Mouse (Mus musculus) heart, adult 2 months (tissue): ENCODE measurements at regions not wholly inside any gene's neighbourhood (a gene's known extent, or its start where the extent isn't known, plus 50 kb on each side); places are given as distances from the start of the nearest gene placed in this dataset.
A peak's percentile ranks its signal among the peaks of the same experiment; 100 is the strongest.

Experiments used
- DNase-seq, 2 experiments: peaks; one replicate each; pipeline ENCODE4 v3.0.0; 2021
- H3K27ac ChIP-seq: fragments of 200-600 bp; 2 replicates; pipeline ENCODE4 v1.8.1; 2022
- H3K27me3 ChIP-seq: fragments of 200-500 bp; 2 replicates; pipeline ENCODE4 v1.6.1; 2012; ENCODE audit warnings: mild to moderate bottlenecking, low read length, inconsistent platforms, mixed read lengths; ENCODE audit not compliant: control insufficient read depth, insufficient read depth
- H3K36me3 ChIP-seq: fragments of 200-500 bp; 2 replicates; pipeline ENCODE4 v1.6.1; 2012; ENCODE audit warnings: low read length, inconsistent platforms; ENCODE audit not compliant: control insufficient read depth, insufficient read depth
- H3K4me1 ChIP-seq: fragments of 200-500 bp; 2 replicates; pipeline ENCODE4 v1.6.1; 2011; ENCODE audit warnings: low read length; ENCODE audit not compliant: control insufficient read depth, insufficient read depth
- H3K4me3 ChIP-seq: fragments of 200-600 bp; 2 replicates; pipeline ENCODE4 v1.8.1; 2022
- H3K79me2 ChIP-seq: fragments of 200-500 bp; replicated peaks from 2 replicates; pipeline ENCODE4 v1.6.1; 2012; ENCODE audit warnings: mild to moderate bottlenecking, inconsistent platforms, low read length, moderate library complexity, mixed read lengths; ENCODE audit not compliant: control insufficient read depth, insufficient read depth
- H3K9ac ChIP-seq: fragments of 200-500 bp; 2 replicates; pipeline ENCODE4 v1.6.1; 2012; ENCODE audit warnings: low read depth, mild to moderate bottlenecking, control low read depth, inconsistent platforms, low read length, mixed read lengths
- CTCF ChIP-seq: fragments of 200-600 bp; IDR thresholded peaks from 2 replicates; pipeline ENCODE4 v1.8.1; 2022; ENCODE audit warnings: antibody characterized with exemption, mild to moderate bottlenecking, moderate library complexity
- EP300 ChIP-seq: fragments of 200-500 bp; IDR thresholded peaks from 2 replicates; pipeline ENCODE4 v1.6.1; 2011; ENCODE audit warnings: low read depth, low read length, control low read depth; ENCODE audit not compliant: insufficient read depth
- POLR2A ChIP-seq: fragments of 200-500 bp; IDR thresholded peaks from 2 replicates; pipeline ENCODE4 v1.6.1; 2011; ENCODE audit warnings: mild to moderate bottlenecking, low read depth, low read length, control low read depth; ENCODE audit not compliant: insufficient read depth
- WGBS: fragments of 180-500 bp; shearing (Covaris S2); methylation state at CpG from one replicate; pipeline ENCODE4 v1.1.7; 2018; 5-methylcytosine and 5-hydroxymethylcytosine counted together
- intact Hi-C: fragments of 180-260 bp; cut with DNase I; formaldehyde crosslinking; loops from one replicate; pipeline ENCODE4 v1.15.1; 2025

DNA sequence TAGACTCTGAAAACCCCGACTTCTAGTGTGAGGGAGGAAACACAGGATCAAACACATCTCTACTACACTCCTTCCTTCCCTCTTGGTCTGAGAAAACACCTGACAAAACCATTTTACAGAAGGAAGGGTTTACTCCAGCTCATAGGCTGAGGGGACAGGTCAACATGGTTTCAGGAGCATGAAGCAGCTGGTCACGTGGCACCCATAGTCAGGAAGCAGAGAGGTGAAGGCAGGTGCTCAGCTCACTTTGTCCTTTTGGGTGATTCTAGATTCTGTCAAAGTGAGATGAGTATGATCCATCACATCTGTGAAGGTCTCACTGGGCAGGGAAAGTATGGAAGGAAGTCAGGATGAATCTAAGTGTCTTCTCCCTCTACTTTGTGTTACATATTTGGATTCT is 585.5 kb upstream of the Nrp1 start:
- Histone ChIP-seq H3K9ac (no peak overlapping the region), H3K27ac (no peak overlapping the region), H3K36me3 (no peaks in the 10 kb centered on the region), H3K4me1 (peaks cover 5% of the 10 kb centered on the region), H3K79me2 (no peaks in the 10 kb centered on the region), H3K27me3 (no peaks in the 10 kb centered on the region), H3K4me3 (no peak overlapping the region)
- intact Hi-C loops = no loop called here
- no peak for DNase-seq
- WGBS = 87% methylated on average over 2 of the region's 2 CpGs
- no peak for TF ChIP-seq CTCF

DNA sequence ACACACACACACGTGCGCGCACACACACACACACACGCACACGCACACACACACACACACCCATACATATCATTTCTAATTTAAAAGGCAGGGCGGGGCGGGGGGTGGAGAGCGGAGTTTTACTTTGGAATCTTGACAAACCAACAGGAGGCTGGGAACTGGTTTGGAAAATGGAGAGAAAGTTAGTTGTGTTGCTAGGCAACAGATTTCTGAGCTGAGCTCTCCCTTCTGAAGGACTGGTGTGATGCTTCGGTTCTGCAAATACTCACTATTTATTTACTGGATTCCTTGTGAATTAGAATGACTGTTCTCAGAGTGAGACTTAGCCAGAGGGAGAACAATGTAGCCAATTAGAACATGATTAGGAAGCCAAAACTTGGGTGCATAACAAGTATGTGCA is 583.8 kb upstream of the Nrp1 start:
- WGBS = 89% methylated on average over 9 of the region's 9 CpGs
- intact Hi-C loops = no loop called here
- no peak for TF ChIP-seq CTCF
- no peak for TF ChIP-seq POLR2A
- no peak for TF ChIP-seq EP300

DNA sequence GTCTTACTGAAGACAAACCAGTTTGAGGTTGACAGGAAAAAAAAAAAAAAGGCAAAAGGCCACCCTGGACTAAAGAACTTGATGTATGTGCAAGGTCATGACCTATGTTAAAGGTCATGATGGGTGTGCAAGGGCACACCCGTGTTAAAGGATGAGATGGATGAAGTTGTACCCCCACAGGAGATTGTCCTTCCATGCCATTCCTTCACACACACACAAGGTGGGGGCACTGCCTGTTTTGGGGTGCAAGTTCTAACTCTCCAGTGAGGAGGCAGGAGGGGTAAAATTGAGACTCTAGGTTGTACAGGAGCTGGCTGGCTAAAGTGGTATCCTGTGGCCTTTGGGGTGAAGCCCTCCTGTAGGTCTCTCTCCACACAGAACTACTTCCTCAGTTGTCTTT is 583.2 kb upstream of the Nrp1 start:
- Histone ChIP-seq H3K9ac (no peak overlapping the region), H3K27ac (no peak overlapping the region), H3K4me3 (no peak overlapping the region), H3K79me2 (no peaks in the 10 kb centered on the region), H3K4me1 (peaks cover 5% of the 10 kb centered on the region), H3K36me3 (no peaks in the 10 kb centered on the region), H3K27me3 (no peaks in the 10 kb centered on the region)
- no peak for TF ChIP-seq EP300
- no peak for TF ChIP-seq CTCF
- TF ChIP-seq POLR2A = no peak
- intact Hi-C loops = no loop called here
- WGBS = 65% methylated on average over 1 of the region's 1 CpGs
- no peak for DNase-seq

More for the DNA sequence above, 583.8 kb upstream of the Nrp1 start:
- Histone ChIP-seq H3K27ac (no peak overlapping the region), H3K27me3 (no peaks in the 10 kb centered on the region), H3K79me2 (no peaks in the 10 kb centered on the region), H3K9ac (no peak overlapping the region), H3K36me3 (no peaks in the 10 kb centered on the region), H3K4me1 (peaks cover 5% of the 10 kb centered on the region), H3K4me3 (no peak overlapping the region)
- no peak for DNase-seq

DNA sequence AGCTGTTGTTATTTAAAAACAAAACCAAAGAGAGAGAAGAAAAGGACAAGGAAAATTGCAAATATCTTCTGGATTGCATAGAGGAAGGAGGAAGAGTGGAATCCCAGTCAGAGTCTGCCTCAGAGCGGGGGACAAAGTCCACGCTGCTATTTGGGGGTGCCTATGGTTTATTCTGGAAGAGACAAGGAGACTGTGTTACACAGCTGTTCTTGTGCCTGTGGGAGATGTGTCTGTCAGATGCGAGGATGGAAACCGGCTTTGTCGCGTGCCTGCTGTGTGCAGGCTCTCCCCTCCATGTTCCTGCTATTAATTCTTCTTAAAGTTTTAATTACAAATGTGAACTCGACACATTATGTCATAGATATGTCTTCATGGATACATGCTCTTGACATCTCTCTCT is 582.7 kb upstream of the Nrp1 start:
- 47% methylated on average over 7 of the region's 7 CpGs for WGBS
- Histone ChIP-seq H3K4me3 (no peak overlapping the region), H3K9ac (no peak overlapping the region), H3K4me1 (peaks cover 5% of the 10 kb centered on the region), H3K27ac (peak overlapping the region; percentile 22; the same call in 1 of the 2 replicates), H3K27me3 (no peaks in the 10 kb centered on the region), H3K79me2 (no peaks in the 10 kb centered on the region), H3K36me3 (no peaks in the 10 kb centered on the region)
- DNase-seq = peak; percentile 15 to 34
- intact Hi-C loops = no loop called here
- TF ChIP-seq EP300 (no peak), POLR2A (no peak), CTCF (no peak)

DNA sequence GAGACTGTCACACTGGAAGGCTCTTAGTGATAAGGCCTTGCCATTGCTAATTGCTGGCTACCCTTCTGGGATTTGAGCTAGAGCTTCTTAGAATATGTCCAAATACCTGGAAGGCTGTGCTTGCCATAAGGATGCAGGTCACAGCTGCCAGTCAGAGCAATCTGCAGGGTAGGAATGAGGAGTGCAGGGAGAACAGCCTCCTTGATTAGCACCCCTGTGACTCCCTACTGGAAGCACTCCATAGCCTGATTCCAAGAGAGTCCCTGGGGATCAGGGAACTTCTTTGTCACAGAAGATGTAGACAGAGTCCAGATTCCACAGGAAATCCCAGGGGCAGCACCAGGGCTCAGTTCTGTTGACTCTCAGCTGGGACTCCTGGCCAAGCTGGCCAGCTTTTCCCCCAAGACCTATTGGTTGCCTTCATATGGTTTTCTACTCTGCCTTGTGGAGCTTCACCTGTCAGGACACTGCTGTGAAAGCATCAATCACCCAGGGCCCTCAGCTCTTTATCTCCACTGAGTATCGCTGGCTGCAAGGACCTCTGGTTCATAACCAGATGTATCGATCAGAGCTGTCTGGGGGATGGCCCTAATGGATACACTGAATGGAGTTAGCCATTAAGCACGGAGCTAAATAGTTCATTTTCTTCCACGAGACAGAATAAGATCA is 579.9 kb upstream of the Nrp1 start:
- Histone ChIP-seq H3K27me3 (no peaks in the 10 kb centered on the region), H3K4me1 (peaks cover 5% of the 10 kb centered on the region), H3K27ac (no peak overlapping the region), H3K36me3 (no peaks in the 10 kb centered on the region), H3K4me3 (no peak overlapping the region), H3K79me2 (no peaks in the 10 kb centered on the region), H3K9ac (no peak overlapping the region)
- intact Hi-C loops = no loop called here
- DNase-seq = peak in 1 of 2 experiments; percentile 39
- WGBS = 79% methylated on average over 4 of the region's 4 CpGs
- TF ChIP-seq EP300 (no peak), POLR2A (no peak), CTCF (no peak)

DNA sequence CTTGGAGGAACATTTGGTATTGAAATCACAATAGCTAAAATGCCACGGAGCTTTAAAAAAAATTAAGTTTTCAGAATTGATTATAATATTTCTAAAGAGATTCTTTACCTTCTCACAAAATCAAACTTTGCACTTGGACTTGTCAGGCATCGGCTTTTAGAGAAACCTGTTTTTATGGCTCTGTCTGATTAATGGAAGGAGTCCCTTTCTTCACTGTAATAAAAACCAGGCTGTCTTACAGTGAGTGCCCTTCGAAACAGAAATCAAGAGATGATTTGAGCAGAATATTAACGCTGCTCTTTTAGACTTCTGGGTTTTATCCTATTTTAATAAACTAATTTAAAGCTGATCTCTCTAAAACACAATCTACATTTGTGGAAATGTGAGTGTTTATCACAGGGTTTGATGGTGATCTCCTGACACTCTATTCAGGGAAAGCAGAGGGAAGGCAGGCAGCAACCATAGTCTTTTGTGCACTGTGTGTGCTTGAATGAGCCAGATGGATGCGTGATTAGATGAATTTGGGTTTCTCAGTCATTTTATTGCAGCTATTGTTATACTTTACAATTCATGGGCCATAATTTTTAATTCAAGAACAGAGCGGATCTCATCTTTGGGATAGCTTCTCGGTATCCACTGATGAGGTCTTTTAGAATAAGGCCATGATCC is 579.2 kb upstream of the Nrp1 start:
- H3K9ac ChIP-seq = no peak overlapping the region
- H3K4me1 ChIP-seq = peaks cover 5% of the 10 kb centered on the region
- TF ChIP-seq CTCF (no peak), EP300 (no peak), POLR2A (no peak)
- no peak for DNase-seq
- no peaks in the 10 kb centered on the region for H3K27me3 ChIP-seq
- H3K36me3 ChIP-seq = no peaks in the 10 kb centered on the region
- H3K4me3 ChIP-seq = no peak overlapping the region
- H3K27ac ChIP-seq = no peak overlapping the region
- intact Hi-C loops = no loop called here
- H3K79me2 ChIP-seq = no peaks in the 10 kb centered on the region
- 92% methylated on average over 7 of the region's 7 CpGs for WGBS
